Mouse (Mus musculus): ENCODE measurements around the gene Tsen54.

GRCm38 (mm10) chr11:115813507-115814296, 822 bp upstream of the Tsen54 start, which contains the start of gene Caskin2:
- TF ChIP-seq POLR2A (IDR thresholded peaks at IDR 0.05; ENCODE audit: insufficient read depth, low read depth, low read length) (peak; percentile 12; the same call in 1 of the 2 replicates), CTCF (IDR thresholded peaks at IDR 0.05; ENCODE audit: insufficient read depth, low read depth, low read length) (peak; percentile 97)

Data from olfactory bulb, adult 2 months (tissue).